ENCODE assay signal across 19 mouse cellular contexts in the genomic region with DNA sequence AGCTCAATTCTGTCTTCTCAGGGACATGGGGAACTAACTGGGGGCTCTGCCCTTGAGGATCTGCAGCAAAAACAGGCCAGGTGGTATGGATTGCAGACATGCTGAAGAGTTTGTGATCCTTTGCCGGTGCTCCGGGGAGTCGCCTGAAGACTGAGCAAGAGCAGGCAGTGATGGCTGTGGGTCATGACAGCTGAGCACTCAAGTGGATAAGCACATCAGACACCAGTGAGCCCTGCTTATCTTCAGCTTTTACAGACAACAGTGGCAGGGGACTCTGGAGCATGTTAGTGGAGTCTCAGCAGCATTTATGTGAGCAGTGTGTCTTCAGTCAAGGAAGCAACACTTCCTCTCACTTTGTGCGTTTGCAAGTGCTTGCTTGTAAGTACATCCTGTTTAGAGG.
DNase-seq lines count a peak whose midpoint lies in the region.
"Had no signal": no experiment of that assay in that cellular context is flagged by ENCODE, and none has a peak within 500 bp of the region (broad histone marks: within the 10 kb centered on the region; RNA-seq: fewer than 3 reads in every experiment).

No protein-coding gene starts in this region.

- WGBS in heart, embryonic 10.5 days, result 22% methylated on average over 4 of the region's 4 CpGs

- H3K4me1 ChIP-seq in heart, embryonic 10.5 days, result peaks cover 17% of the 10 kb centered on the region
- H3K4me1 ChIP-seq: embryonic facial prominence, embryonic 13.5 days; embryonic facial prominence, embryonic 15.5 days; forebrain, embryonic 10.5 days; forebrain, embryonic 12.5 days had no signal

- H3K36me3 ChIP-seq in heart, embryonic 10.5 days, result no peaks in the 10 kb centered on the region
- H3K36me3 ChIP-seq: embryonic facial prominence, embryonic 13.5 days; embryonic facial prominence, embryonic 15.5 days; forebrain, embryonic 10.5 days; forebrain, embryonic 12.5 days had no signal

- intact Hi-C loops in heart, postnatal 36 days (cut with DNase I), result no loop called here

- peaks cover 9% of the 10 kb centered on the region; the same call in 1 of the 2 replicates for H3K27me3 ChIP-seq in heart, embryonic 10.5 days (ENCODE audit: insufficient read depth, poor library complexity, severe bottlenecking)
- H3K27me3 ChIP-seq: embryonic facial prominence, embryonic 13.5 days; embryonic facial prominence, embryonic 15.5 days; forebrain, embryonic 12.5 days had no signal

- no peak overlapping the region for H3K4me3 ChIP-seq in heart, embryonic 10.5 days
- H3K4me3 ChIP-seq: embryonic facial prominence, embryonic 13.5 days; embryonic facial prominence, embryonic 15.5 days; erythroblast, embryonic 14.5 days; forebrain, embryonic 10.5 days; forebrain, embryonic 12.5 days had no signal

- H3K27ac ChIP-seq in heart, embryonic 10.5 days, result no peak overlapping the region
- H3K27ac ChIP-seq: embryonic facial prominence, embryonic 13.5 days; embryonic facial prominence, embryonic 15.5 days; forebrain, embryonic 10.5 days; forebrain, embryonic 12.5 days had no signal

- peak; percentile 75 for DNase-seq in heart, embryonic 10.5 days (ENCODE audit: low spot score)
- DNase-seq in heart, postnatal 36 days, result no peak
- peak; percentile 43 for DNase-seq in retina, embryonic 14.5 days (ENCODE audit: low spot score)
- peak; percentile 60 for DNase-seq in retina, postnatal 1 day
- DNase-seq in adrenal gland, adult 8-10 months, result no peak
- DNase-seq: adrenal gland, postnatal 10 days; adrenal gland, postnatal 25 days; cerebellum, adult 11 months; cerebellum, adult 18-20 months; cerebellum, adult 8-10 months; cerebellum, adult 9-11 months; cerebellum, postnatal 14 days; cerebellum, postnatal 36 days; embryo, embryonic 11 days had no signal

- no peaks in the 10 kb centered on the region for H3K9me3 ChIP-seq in heart, embryonic 10.5 days
- H3K9me3 ChIP-seq: embryonic facial prominence, embryonic 13.5 days; embryonic facial prominence, embryonic 15.5 days; forebrain, embryonic 10.5 days; forebrain, embryonic 12.5 days had no signal

Comparison
In these comparisons a context has a peak if more than half of its experiments do, and no peak if none do; other contexts are left out.
1. DNase-seq: peak in heart, embryonic 10.5 days (single experiment), retina, embryonic 14.5 days (single experiment) and retina, postnatal 1 day (single experiment); none in heart, postnatal 36 days (0 of 2) and adrenal gland, adult 8-10 months (single experiment).